Mouse (Mus musculus): ENCODE results near the gene Gjd3.
A peak's percentile ranks its signal among the peaks of the same experiment; 100 is the strongest.
"Not testable (repeated sequence)": the region's sequence is repeated elsewhere in the genome, so short reads cannot be mapped to it uniquely, and the experiment has no call there.

Gene Gjd3

DNA sequence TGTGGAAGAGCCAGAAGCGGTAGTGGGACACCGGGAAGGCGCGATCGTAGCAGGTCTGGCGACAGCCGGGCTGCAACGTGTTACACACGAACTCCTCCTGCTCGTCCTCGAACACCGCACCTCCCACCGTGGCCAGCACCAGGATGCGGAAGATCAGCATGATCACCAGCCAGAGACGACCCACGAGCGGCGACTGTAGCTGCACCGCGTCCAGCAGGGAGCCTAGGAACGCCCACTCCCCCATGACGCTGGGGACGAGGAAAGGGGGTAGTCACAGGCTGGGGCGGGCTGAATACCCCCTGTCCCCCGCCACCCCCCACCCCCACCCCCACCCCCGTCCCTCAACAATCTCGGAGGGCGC is at the start of gene Gjd3:
Gene Gjd3, minus strand, starts transcription at position 244 of the 361 bp plus-strand sequence.
- no peak for DNase-seq (ENCODE audit: low read depth, low spot score)

DNA sequence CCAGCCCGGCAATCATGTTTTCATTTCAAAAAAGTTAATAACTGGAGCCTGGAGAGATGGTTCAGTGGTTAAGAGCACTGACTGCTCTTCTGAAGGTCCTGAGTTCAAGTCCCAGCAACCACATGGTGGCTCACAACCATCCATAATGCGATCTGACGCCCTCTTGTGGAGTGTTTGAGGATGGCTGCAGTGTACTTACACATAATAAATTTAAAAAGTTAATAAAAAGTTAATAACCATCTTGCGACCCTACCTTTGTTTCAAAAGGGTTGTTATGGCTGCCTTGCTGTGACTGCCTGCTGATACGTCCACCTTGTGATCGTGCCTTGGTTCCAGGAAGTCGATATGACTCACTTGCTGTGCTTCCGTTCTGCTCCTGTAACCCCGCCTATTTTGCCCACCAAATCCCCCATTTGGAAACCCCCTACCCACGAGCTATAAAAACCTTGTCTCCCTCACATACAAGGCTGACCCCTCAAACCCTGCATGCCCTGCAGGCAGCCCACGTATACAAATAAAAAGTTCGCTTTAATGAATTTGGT is 44.2 kb upstream of the Gjd3 start:
- DNase-seq (ENCODE audit: low read depth, low spot score): no peak

DNA sequence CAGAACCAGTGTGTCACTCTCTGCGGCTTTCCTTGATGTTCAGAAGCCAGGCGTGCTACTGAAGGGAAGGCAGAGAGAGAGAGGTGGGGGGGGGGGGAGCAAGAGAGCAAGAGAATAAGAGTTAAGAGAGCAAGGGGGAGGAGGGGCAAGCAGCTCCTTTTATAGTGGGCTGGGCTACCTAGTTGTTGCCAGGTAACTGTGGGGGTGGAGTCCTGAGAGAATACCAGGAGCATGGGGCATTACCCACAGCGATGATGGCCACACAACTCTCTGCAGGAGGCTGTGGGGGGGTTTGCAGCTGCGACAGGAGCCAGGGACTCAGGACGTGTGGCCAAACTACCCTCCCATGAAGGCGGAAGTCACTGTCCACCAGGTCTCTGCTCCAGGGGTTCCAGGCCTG is 43.1 kb upstream of the Gjd3 start:
- no peak for DNase-seq (ENCODE audit: low read depth, low spot score)

DNA sequence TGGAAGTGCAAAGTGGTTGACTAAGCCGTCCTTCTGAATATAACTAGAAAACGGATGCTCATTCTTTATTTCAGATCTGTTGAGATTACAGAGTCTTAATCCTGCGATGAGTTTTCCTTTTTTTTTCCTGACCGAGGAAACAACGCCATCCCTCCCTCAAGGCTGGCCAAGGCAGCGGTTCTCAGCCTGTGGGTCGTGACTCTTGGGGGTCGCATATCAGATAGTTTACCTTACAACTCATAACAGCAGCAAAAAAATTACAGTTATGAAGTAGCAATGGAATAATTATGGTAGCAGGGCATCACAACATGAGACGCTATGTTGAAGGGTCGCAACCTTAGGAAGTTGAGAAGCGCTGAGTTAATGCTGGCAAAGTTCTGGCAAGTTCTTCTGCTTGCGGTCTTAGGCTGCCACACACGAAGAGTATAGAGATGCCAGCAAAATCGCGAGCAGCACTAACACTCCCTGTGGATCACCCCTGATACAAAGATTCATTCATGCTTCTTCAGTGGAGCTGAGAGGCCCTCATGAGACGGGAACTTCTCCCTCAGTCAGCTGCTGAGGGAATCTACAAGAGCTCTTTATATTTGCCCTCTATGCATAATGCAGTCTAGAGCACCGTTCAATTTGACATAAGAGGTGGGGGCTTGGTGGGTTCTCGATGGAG is 41.8 kb upstream of the Gjd3 start:
- no peak for DNase-seq (ENCODE audit: low read depth, low spot score)

DNA sequence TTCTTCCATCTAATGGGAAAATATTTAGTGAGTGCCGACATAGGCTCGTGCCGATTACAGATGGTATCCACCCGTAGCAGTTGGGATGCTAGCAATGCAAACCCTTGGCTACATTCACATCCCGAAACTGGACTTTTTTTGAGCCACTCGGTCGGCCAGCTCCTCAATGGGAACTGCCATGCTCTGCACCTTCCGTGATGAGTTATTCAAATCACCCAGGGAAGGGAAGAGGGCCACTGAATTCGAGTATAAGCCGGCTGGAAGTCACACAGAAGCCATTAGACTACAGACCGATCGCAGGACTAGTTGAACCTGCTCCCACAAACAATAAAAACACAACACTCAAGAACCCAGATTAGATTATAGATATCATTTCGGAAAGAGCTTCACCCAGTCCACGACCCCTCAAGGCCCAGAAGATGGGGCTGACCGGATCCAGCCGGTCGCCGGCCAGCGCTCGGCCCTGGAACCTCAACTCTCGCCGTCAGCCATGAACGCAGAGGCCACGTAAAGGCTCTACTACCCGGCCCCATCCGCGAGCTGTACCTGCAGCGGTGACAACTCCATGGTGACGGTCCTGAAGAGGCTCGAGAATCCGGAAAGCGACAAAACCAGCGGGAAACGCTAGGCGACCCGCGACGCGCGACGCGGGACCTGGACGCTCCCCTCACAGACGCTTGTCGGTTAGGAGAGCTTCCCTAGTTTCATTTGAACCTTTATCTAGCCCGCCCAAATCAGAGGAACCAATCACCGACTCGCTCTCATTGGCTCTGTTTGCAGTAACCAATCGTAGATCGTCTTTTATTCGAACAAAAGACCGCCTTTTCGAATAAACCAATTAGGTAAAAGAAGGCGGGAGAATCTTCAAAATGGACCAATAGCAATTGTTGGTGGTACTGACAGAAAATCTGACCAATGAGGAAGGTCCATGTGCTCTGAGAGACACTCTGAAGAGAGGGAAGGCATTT is 41.0 kb upstream of the Gjd3 start, which contains the start of gene Top2a:
Gene Top2a, minus strand, starts transcription at position 690 of the 968 bp plus-strand sequence.
- peak; percentile 96 for DNase-seq (ENCODE audit: low read depth, low spot score)

DNA sequence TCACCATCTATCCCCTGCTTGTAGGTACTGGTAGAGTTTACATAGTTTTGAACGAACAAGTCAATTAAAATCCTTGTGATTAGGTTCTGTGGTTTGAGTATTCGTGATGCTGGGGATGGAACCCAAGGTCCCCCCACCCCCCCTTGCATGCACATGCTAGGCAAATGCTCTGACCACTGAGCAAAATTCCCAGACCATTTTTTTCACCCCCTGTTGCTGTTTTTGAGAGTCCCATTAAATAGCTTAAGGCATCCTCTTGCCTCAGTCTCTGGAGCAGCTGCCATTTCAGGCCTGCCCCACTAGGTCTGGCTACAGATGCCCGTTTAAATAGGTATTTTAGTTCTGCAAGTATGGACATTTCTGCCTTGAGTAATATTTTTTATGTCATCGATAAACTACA is 40.3 kb upstream of the Gjd3 start:
- no peak for DNase-seq (ENCODE audit: low read depth, low spot score)

DNA sequence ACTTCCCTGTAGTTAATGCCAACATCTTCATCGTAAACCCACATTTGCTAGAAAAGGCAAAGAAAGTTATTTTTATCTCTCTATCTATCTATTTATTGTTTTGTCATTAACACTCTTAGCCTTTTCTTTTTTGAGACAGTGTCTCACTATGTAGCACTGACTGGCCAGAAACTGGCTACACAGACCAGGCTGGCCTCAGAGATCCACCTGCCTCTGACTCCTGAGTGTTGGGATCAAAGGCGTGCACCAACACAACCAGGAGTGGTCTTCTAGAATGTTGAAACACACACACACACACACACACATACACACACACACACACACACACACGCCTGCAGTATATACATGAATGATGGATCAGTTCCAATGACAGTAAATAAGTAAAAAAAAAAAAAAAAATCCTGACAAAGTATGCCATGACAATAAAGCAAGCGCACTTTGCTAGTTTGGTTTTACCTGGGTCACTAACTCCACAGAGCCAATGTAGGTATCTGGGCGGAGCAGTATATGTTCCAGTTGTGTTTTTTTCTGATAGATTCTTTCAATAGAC is 39.6 kb upstream of the Gjd3 start:
- no peak for DNase-seq (ENCODE audit: low read depth, low spot score)

DNA sequence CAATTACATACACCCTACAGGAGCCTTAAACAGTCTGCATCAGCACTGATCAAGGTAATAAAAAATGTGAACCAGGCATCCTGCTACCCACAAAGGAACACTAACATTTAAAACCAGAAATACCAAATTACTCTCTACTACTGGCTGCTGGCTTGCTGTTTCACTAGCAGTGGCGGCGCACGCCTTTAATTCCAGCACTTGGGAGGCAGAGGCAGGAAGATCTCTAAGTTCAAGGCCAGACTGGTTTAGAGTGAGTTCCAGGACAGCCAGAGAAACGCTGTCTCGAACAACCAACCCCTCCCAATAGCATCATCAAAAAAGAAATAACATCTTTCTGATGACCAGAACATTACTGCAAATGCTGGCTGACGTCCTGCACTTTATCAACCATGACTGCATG is 37.0 kb upstream of the Gjd3 start:
- no peak for DNase-seq (ENCODE audit: low read depth, low spot score)

DNA sequence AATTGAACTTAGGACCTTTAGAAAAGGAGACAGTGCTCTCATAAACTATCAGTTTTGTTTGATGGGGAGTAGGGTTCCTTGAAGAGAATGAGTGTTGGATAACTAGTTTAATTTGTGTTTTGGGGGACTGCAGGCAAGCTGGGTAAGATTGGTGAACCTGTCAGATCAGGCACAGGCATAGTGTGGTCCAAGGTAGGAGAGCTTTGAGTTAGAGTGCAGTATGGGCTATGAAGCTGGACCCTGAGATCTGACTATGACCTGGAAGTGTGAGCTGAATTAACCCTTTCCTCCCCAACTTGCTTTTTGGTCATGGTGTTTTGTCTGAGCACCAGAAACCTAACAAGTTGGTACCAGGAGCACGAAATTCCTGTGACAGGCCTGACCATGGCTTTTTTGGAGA is 31.0 kb upstream of the Gjd3 start:
- DNase-seq (ENCODE audit: low read depth, low spot score): no peak

DNA sequence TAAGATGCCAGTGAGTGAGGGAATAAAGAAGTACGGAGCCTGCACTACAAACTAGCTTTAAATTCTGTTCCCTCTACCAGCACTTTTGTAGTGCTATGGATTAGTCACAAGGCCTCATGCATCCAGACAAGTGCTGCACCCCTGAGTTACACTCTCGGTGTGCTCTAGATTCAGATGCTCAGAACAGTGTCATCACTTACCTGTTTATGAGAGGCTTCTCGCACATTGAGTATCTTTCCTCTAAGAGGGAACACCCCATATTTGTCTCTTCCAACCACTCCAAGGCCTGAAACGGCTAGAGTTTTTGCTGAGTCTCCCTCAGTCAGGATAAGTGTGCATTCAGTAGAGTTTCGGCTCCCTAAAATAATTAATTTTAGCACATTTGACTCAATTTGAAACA is 27.9 kb upstream of the Gjd3 start:
- no peak for DNase-seq (ENCODE audit: low read depth, low spot score)

DNA sequence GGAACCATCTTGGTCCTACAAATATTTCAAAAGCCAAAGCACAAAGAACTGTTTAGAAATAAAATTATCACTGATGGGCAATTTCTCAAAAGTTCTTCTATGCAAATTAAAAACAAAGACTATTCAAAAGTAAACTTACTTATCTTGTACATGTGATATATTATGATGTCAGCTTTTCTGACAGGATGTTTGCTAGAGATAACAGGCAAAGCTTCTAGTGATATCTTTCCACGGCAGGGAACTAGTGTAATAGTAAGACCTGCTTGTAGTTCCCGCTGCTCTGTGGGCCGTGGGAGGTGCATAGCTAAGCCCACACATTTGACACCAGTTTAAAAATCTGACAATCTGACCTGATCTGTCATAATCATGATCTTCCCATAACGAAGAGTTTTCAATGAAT is 27.3 kb upstream of the Gjd3 start:
- DNase-seq (ENCODE audit: low read depth, low spot score): no peak

DNA sequence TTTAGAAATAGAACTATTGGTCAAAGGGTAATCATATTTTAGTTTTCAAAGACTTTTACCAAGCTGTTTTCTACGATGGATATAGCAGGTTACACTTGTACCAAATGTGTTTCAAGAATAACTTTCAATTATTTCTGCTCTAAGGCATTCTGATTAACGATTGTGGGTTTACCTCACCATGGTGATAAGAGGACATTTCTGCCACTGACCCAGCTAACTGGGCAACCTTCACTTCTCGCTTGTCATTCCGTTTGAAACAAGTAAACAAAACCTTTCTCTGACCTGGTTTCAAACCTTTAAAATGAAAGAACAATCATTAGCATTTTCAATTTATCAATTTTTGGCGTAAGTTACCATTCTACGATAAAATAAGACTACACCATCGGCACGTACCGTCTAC is 24.0 kb upstream of the Gjd3 start:
- DNase-seq (ENCODE audit: low read depth, low spot score): no peak

DNA sequence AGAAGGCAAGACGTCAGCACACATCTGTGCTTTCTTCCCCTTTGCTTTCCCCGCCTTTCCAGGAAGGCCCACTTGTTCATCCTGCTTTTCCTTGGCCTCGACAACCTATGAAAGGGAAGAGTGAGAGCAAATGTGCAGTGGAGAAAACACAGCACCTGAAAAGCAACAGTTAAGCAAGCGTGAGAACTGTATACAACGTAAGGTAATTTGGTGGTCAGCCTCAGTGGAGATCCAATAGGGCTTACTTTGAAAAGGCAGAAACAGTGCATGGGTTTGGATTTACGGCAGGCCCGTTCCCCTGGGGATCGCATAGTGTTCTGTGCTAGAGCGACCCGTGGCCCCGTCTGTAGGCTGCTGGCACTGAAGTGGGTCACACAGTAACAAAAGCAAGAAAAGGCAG is 16.4 kb upstream of the Gjd3 start:
- DNase-seq (ENCODE audit: low read depth, low spot score): no peak

DNA sequence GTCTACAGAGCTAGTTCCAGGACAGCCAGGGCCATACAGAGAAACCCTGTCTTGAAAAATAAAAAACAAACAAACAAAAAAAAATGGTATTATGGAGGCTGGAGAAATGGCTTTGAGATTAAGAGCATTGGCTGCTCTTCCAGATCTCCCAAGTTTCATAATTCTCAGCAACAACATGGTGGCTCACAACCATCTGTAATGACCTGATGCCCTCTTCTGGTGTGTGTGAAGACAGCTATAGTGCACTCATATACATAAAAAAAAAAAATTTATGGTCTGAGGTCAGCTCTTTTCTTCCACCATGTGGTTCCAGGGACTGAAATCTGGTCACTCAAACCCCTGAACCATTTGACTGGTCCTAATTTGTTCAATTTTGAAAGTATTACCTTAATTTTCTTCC is 16.0 kb upstream of the Gjd3 start:
- no peak for DNase-seq (ENCODE audit: low read depth, low spot score)

DNA sequence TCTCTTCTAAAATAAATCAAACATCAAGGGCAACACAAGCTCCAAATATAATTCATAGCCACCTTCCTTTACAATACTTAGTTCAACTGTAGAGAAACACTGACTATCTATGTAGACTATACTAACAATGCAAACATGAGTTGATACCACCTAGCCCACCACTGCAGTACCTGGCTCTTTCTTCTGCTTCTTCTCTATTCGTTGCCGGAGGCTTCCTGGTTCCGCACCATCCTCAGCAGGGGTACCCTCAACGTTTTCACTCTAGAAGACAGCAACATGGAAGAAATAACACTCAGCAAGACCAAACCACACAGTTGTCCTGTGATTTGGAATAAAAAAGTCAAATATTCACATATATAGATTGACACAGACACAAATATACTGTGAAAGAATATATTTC is 14.8 kb upstream of the Gjd3 start:
- DNase-seq (ENCODE audit: low read depth, low spot score): no peak

DNA sequence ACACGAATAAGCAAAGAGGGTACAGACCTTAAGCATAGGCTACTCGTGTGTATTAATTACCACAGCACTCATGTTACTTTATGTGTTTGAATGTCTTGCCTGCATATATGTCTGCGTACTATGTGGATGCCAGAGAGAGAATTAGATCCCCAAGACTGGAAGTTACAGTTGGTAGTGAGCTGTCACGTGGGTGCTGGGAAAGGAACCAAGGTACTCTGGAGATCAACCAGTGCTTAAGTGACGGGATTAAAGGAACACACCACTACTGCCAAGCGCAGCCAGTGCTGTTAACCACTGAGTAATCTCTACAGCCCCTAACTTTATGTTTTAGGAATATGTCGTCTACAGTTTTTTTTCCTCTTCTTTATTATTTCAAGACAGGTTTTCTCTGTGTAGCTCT is 13.2 kb upstream of the Gjd3 start:
- DNase-seq (ENCODE audit: low read depth, low spot score): no peak

DNA sequence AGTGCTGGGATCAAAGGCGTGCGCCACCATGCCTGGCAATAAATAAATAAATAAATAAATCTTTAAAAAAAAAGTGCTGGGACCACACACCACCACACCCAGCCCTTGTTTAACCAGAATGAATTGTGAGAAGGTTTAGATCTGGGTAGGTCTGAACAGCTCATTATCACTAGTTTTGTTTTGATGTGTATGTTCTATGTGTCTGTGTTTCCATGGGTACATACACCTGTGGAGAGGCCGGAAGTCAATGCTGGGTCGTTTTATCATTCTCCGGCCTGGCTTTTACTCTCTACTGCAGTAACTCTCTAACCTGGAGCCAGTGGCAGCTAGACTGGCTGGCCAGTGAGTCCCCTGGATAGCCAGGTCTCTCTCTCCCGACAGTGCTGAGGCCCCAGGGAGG is 8.1 kb upstream of the Gjd3 start:
- no peak for DNase-seq (ENCODE audit: low read depth, low spot score)

DNA sequence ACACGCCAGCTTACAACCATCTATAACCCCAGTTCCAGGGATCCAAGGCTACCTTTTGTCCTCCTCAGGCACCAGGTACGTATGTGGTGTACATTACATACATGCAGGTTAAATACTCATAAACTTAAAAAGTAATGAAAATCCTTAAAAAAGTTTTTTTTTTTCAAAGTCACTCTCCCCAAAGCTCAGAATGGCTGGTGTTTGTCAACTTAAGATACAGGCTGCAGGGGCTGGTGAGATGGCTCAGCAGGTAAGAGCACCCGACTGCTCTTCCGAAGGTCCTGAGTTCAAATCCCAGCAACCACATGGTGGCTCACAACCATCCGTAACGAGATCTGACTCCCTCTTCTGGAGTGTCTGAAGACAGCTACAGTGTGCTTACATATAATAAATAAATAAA is 5.4 kb upstream of the Gjd3 start:
- not testable (repeated sequence) for DNase-seq (ENCODE audit: low read depth, low spot score)

DNA sequence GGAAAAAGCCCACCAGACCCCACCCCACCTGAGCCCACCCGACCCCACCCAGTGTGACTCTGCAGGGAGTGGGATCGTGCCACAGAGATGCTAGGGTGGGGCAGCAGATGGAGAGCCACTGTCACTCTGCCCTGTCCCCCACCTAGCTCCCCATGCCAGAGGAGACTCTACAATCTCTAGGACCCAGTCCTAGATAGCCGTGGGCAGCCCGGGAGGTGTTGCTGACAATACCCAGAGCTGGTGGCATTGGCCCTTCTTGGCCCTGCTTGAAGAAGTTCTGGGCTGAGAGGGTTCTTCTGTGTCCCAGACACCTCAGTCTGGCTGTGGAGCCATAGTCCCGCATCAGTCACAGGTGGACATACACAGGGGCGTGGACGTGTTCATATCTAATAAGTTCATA is 2.7 kb upstream of the Gjd3 start:
- no peak for DNase-seq (ENCODE audit: low read depth, low spot score)

DNA sequence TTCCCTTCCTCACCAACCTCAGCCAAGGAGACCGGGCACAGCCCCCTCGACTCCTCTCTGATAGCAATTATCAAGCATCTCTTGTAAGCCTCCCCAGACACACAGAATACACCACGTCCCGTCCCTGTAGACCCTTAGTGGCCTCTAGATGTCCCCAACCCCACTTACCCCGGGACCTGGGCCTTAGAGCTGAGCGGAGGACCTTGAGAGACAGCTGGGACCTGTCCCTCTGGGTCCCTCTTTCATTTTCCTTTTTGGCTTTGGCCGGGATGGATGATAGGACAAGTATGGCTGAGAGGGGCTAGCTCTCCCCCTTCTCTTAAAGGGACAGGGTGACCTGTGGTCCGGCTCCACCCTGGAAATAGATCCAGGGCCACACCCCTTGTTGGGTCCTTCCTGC is 735 bp upstream of the Gjd3 start:
- no peak for DNase-seq (ENCODE audit: low read depth, low spot score)

DNA sequence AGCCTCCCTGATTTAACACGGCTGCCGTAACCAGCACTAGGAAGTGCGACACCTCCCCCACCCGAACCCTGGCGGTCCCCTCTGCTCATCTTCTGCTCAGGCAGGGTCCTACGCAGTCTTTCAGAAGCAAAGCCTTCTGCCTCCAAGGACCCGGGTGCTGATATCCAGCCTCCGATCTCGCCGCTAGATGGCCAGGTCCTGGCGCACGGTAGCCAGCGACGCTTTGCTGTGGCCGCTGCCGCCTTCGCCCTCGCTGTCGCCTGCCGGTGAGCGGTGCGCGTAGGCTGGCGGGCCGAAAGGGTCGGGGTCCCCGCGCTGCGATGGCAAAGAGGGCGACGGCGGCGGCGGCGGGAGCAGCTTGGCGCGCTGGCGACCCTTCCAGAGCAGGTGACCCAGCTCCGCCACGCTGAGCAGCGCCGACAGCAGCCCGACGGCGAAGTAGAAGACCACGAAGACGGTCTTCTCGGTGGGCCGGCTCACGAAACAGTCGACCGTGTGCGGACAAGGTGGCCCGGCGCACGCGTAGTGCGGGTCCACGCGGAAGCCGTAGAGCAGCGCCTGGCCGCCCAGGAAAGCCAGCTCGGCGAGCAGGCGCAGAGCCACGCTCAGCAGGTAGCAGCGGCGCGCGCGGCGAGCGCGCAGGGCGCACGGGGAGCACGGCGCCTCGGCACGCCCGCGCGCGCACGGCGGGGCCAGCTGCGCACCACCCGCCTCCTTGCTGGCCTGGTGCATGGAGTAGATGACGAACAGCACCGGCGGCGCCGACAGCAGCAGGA is 631 bp downstream of the Gjd3 start:
- DNase-seq (ENCODE audit: low read depth, low spot score): no peak
